8 mouse cellular contexts compared by ENCODE assay signal in the genomic region with DNA sequence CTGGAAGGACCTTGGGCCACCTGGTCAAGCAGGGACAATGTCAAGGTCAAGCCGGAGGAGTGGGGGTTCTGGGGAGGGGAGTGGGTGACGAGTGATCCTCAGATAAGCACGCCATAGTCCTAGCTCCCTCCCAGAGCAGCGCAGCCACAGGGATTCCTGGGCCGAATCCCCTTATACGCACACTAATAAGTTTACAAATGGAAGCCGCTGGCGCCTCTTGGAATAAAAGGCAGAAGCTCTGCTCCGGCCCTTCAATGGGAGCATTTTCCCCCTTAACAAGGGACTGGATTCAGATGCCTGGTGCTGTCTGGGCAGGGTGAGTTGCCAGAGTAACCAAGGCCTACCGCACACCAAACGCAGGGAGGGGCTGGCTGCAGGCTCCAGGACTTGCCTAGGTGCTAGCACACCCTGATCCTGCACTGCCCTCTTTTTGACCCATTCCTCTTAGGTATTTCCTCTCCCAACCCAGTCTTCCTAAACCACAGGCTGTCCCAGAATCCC. TPM values are rescaled to one million over a fixed set of nuclear protein-coding genes. Genes with fewer than 3 reads are reported as not detected.
DNase-seq lines count a peak whose midpoint lies in the region; ATAC-seq and TF ChIP-seq lines count a peak whose summit lies in the region.

No protein-coding gene starts in this region.

- H3K27me3 ChIP-seq in forebrain, postnatal 0 days (ENCODE audit: insufficient read depth, low read length), result no peaks in the 10 kb centered on the region
- H3K27me3 ChIP-seq in liver, embryonic 16.5 days (ENCODE audit: control insufficient read depth, insufficient read depth, low read depth, low read length), result peaks cover 30% of the 10 kb centered on the region

- H3K9me3 ChIP-seq in forebrain, postnatal 0 days (ENCODE audit: low read length), result no peaks in the 10 kb centered on the region
- H3K9me3 ChIP-seq in liver, embryonic 16.5 days (replicated peaks; ENCODE audit: control insufficient read depth, low read length), result no peaks in the 10 kb centered on the region

- H3K4me3 ChIP-seq in forebrain, postnatal 0 days (ENCODE audit: low read depth, low read length), result peak overlapping the region; percentile 49
- no peak overlapping the region; the same call in 1 of the 2 replicates for H3K4me3 ChIP-seq in liver, embryonic 16.5 days (ENCODE audit: low read depth, low read length)

- H3K27ac ChIP-seq in forebrain, postnatal 0 days (ENCODE audit: low read depth, low read length), result peak overlapping the region; percentile 50; the same call in 1 of the 2 replicates
- H3K27ac ChIP-seq in liver, embryonic 16.5 days (ENCODE audit: low read length), result no peak overlapping the region

- ATAC-seq in forebrain, postnatal 0 days, result peak; percentile 34; the same call in 1 of the 2 replicates
- ATAC-seq in liver, embryonic 16.5 days (ENCODE audit: low read depth), result no peak
- ATAC-seq in inflammation-experienced regulatory T-cells, adult 6 months, result no peak

- H3K36me3 ChIP-seq in forebrain, postnatal 0 days (ENCODE audit: insufficient read depth), result no peaks in the 10 kb centered on the region
- H3K36me3 ChIP-seq in liver, embryonic 16.5 days (ENCODE audit: control insufficient read depth, insufficient read depth), result no peaks in the 10 kb centered on the region

- H3K9ac ChIP-seq in forebrain, postnatal 0 days, result peak overlapping the region; percentile 63
- no peak overlapping the region for H3K9ac ChIP-seq in liver, embryonic 16.5 days (ENCODE audit: low read depth, low read length)

- no peak for TF ChIP-seq CTCF in forebrain, postnatal 0 days (IDR thresholded peaks at IDR 0.05; ENCODE audit: low read depth)

- H3K4me1 ChIP-seq in forebrain, postnatal 0 days (ENCODE audit: insufficient read depth), result peaks cover 12% of the 10 kb centered on the region
- H3K4me1 ChIP-seq in liver, embryonic 16.5 days (ENCODE audit: control insufficient read depth, low read depth, low read length), result no peaks in the 10 kb centered on the region

- peak overlapping the region; percentile 98 for H3K4me2 ChIP-seq in forebrain, postnatal 0 days (ENCODE audit: low read depth)
- peak overlapping the region; percentile 54; the same call in 1 of the 2 replicates for H3K4me2 ChIP-seq in liver, embryonic 16.5 days (ENCODE audit: low read depth, low read length)

- WGBS in forebrain, postnatal 0 days, result 7% methylated on average over 11 of the region's 11 CpGs
- 10% methylated on average over 11 of the region's 11 CpGs for WGBS in liver, embryonic 16.5 days (ENCODE audit: insufficient replicate concordance)

- DNase-seq in layer of hippocampus, adult 11-12 months (ENCODE audit: low spot score), result peak; percentile 32
- DNase-seq in layer of hippocampus, adult 9-10 months (ENCODE audit: low spot score), result no peak
- DNase-seq in cerebellum, postnatal 10 days, result peak; percentile 43 to 51
- DNase-seq in forebrain, postnatal 0 days, result peak; percentile 39
- no peak for DNase-seq in urinary bladder, postnatal 25 days (ENCODE audit: low spot score)
- DNase-seq in heart, adult 18-20 months, result no peak

RNA-seq across cellular contexts. Expression of gene Grik4, which starts 46.2 kb away (rescaled TPM):
- total RNA-seq in forebrain, postnatal 0 days (2014; rRNA removed), result 6.8 and 11.9 TPM in 2 replicates
- polyA plus RNA-seq in forebrain, postnatal 0 days (2015; fragmentation: Nextera tagmentation; extraction: Ambion mirVana), result 4.4 and 7.7 TPM in 2 replicates
- 0.24 and 0.28 TPM in 2 replicates for polyA plus RNA-seq in liver, embryonic 16.5 days (2015; fragmentation: Nextera tagmentation; extraction: Ambion mirVana)
- under 1 TPM in 2 of 3 experiments, not detected in 1; 0.06 to 0.08 TPM for polyA plus RNA-seq in inflammation-experienced regulatory T-cells, adult 6 months (2017; shearing (Covaris generic))
- total RNA-seq in heart, adult 18-20 months (2021), result under 1 TPM in 1 of 2 experiments, not detected in 1; 0.05 TPM

Comparison
In these comparisons a context has a peak if more than half of its experiments do, and no peak if none do; other contexts are left out.
1. DNase-seq: peak in layer of hippocampus, adult 11-12 months (single experiment), cerebellum, postnatal 10 days (2 of 2) and forebrain, postnatal 0 days (single experiment); none in layer of hippocampus, adult 9-10 months (single experiment), urinary bladder, postnatal 25 days (single experiment) and heart, adult 18-20 months (0 of 2).